Mouse (Mus musculus): ENCODE measurements around the gene Opalin.

Gene Opalin

DNA sequence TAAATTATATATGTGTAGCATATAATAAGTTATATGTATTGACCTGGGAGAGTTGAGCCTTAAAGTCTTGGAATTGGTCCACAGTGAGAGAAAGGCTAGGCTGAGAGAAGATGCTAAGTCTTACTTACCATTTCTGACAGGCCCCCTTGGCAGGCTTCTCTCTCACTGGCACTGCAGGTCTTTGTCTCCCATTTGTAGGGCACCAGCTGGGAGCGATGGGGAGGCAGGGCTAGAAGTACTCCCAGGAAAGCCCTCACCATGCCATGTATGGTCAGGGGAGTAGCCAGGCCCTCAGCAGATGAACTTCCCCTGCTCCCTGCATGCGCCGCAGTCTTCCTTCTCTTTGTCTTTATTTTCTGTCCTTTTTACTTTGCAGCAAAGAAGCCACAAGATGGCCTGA lies at the start of gene Opalin:
Gene Opalin (minus strand): TSS at position 208 of the 400 bp plus-strand sequence.
- no peak for DNase-seq (ENCODE audit: low read depth, low spot score)

DNA sequence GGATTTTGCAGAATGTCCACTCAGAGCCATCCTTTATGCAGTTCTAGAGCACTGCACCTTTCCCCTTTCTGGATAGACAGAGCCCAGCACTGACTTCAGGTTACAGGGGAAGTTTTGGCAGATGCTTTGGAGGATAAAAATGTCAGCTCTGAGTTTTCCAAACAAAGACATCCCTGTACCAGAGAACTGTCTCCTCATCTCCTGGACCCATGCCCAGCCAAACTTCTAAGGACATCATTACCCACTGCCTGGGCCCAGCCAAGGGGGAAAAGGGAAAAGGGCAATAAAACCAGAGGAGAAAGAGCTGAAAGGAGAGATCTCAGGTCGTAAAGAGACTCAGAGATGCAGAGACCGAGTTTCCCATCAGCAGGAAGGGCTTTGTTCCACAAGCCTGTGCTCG lies 46.1 kb upstream of the Opalin start:
- no peak for DNase-seq (ENCODE audit: low read depth, low spot score)

DNA sequence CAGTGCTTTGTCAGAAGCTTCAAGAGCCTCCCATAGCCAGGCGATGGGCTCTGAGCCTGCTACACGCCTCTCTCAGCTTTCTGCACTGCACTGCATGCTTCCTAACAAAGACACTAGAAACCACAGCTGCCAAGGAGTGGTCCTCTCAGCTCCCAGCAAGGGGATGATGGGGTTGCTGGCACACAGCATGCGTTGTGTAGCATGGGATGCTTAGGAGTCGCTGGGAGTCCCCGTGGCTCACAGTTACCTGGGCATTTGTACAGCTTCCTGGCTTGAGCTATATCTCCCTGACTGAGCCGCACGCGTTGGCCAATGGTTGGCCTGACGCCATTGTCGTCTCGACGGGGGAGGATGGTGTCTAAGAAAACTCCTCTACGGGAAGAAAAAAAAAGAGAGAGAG lies 43.0 kb upstream of the Opalin start:
- no peak for DNase-seq (ENCODE audit: low read depth, low spot score)

DNA sequence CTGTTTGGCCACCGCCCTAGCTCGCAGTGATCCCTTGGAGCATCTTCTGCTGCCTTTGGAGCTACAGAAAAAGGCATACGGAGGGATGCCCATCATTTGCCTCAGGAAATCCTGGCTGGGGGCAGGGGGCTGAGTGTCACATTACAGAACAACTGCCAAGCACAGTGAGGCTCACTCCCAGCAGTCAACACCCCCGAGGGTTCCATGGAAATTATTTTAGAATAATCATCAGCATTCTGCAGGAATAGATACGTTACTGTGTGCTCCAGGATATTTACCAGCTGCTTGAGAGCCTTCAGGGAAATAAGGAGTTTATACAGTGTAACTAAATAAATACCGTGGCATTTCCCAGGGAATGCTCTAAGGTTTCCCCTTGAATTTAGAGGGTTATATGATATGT lies 41.4 kb upstream of the Opalin start:
- DNase-seq (ENCODE audit: low read depth, low spot score): no peak

DNA sequence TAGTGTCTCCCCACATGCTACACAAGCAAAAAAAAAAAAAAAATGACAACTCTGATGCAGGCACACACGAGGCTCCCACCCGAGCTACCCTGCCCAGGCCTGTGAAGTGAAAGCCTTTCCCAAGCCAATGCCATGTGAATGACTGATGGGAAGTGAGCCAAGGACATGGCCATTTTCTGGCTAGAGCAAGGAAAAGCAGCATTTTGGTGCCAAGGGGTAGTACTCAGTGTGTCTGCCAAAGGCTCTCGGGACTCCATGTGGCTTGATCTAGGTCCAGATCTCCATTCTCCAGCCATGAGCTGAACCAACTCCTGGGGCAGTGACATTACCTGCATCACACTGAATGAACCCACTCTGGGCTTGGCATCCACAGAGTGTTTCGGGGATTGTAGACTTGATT lies 40.4 kb upstream of the Opalin start:
- no peak for DNase-seq (ENCODE audit: low read depth, low spot score)

DNA sequence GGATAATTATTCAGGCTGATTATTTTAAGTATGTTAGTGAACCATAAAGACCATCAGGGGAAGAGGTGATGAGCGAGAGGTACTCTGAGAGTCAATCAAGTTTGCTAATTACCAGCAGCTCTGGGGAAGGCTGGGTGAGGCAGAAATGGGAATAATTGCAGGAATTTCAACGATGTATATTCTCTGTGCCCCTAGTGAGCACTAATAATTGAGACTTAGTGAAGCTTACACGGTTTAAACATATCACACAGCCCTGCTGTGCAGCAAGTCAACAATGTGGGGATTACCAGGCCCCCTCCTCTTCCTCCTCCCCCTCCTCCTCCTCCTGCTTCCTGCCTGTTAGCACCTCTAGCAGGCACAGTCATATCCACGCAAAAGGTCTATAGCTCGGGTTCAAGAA lies 37.7 kb upstream of the Opalin start:
- DNase-seq (ENCODE audit: low read depth, low spot score): no peak

DNA sequence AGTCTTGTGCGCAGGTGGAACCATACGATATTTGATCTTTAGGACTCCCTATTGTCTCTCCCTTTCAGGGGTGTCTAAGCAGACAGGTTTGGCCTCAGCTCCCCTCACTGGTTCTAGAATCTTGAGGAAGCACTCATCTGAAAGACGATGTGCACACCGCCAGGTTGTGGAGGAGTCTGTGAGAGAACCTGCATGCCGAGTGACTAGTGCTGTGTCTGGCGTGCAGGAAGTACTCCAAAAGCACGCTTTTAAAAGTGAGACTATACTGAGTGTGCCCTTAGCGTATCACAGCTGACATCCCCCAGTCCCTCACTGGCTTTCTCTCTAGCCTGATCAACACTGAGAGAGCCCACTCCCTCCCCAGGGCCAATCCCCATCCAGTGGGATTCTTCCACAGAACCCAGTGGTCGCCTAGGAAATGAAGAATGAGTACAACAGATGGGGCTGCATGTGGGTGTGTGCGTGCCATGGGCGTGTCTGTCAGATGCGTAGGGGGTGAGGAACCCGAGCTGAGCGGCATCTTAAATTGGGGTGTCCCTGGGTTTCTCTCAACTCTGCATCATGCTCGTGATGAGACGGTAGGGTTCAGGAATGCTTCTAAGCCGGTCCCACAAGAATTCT lies 37.1 kb upstream of the Opalin start:
- no peak for DNase-seq (ENCODE audit: low read depth, low spot score)

DNA sequence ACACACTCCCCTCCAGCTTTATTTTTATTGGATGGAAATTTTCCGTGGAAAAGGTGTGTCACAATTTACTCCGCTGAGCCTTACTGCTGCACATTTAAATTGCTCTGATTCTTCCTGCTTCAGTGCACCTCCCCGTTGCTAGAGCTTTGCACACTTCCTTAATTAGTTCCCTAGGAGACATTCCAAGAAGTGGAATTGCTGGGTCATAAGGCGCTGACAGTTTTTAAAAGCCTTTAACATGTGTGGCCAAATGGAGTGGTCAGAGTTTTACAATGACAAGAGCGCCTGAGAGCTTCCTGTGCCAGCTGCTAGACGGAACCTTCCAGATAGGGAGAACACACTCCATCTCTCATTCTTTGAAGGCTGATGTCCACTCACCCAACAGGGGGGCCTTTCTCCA lies 35.7 kb upstream of the Opalin start:
- no peak for DNase-seq (ENCODE audit: low read depth, low spot score)

DNA sequence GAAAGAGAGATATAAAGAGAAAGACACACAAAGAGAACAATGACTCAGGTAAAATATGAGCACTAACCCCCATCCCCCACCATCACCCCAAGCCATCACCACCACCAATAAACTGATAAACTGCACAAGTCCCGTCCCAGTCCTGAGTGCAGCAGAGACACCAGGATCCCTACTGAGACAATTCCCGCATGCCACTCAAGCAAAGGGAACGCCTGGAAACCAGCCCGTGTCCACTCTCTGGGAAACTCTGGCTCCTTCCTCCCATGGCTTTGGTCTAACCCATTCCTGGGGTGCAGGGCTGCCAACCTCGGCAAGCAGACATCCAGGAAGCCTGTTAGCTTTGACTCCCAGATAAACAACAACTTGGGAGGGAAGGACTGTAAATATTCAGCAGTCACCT lies 33.1 kb upstream of the Opalin start:
- DNase-seq (ENCODE audit: low read depth, low spot score): no peak

DNA sequence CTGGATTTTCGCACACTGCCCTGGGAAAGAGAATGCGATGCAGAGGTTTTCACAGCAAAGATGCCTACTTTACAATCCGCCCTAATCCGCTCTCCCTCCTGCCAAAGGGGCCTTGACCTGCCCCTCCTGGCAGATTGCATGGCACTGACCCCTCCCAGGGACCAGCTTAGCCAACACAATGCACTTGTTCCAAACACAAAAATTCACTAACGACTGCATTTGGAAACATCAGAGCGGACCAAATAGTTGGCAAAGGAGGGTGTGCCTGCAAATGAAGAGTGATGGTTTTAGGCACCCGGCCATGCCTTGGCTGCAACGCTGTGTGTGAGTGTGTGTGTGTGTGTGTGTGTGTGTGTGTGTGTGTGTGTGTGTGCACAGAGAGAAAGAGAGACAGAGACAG lies 32.6 kb upstream of the Opalin start:
- DNase-seq (ENCODE audit: low read depth, low spot score): no peak

DNA sequence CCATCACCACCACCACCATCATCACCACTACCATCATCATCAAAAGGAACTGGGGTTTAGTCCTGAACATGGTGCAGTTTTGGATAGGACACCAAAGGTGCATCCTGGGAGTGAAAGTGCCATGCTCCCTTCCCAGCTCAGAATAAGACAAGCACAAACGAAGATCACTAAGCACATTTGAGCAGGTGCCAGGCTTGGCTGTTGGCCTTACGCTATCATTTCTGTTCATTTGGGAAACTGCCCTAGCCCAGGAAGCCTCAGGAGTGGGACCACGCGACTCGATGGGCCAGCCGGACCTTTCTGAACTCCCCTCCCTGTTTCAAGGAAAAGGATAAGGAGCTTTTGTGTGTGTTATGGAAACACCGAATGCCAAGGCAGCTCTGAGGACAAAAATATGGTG lies 31.8 kb upstream of the Opalin start:
- DNase-seq (ENCODE audit: low read depth, low spot score): no peak

DNA sequence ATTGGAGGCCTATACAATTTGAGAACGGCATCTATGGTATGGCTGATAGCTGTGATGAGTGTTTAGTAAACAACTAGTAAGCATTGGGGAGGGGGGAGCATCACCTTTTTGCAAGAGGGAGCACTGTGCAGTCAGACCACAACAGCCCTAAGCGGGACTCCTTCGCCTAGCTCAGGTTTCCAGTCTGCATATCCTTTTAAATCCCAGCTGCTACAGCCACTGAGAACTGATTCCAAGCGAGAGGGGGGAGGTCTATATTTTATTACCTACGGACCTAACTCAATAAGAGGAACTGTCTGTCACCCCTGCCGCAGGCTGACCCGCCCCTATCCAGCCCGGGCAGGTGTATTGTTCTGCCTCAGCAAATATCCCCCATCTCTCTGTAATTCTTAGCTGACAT lies 30.6 kb upstream of the Opalin start:
- no peak for DNase-seq (ENCODE audit: low read depth, low spot score)

DNA sequence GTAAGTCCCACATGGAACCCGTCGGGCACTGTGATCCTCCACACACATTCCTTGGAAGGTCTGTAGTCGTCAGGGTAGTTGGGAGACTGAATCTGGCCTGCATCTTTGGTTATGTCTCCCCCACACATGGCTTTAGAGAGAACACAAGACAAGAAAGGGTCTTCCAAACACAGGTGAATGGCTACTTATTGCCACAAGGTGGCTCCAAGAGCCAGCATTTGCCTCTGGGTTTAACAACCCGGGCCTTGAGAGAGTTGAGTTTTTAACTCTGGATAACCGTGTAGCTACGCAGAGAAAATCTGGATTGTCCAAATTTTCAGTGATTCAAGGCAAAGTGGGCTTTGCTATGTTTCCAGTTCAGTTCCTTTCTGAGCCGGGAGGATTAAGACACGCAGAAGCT lies 28.0 kb upstream of the Opalin start:
- peak; percentile 63 for DNase-seq (ENCODE audit: low read depth, low spot score)

DNA sequence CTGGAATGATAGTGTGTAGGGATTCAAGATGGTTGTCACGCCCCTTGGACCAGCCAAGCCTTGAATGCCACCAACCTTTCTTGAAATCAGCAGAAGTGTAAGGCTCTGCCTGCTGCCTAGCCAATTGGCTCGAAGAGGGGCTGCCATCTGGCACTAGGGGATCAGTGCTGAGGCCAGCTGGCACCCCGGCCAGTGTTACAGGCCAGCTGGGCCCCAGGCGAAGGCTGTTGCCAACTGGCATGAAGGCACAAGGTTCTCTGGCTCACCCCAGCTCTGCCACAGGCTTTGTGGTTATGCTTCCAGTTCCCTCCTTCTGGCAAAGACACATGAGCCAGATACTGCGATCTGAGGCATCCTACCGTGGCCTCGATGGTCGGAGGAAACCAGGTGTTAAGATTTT lies 24.5 kb upstream of the Opalin start:
- no peak for DNase-seq (ENCODE audit: low read depth, low spot score)

DNA sequence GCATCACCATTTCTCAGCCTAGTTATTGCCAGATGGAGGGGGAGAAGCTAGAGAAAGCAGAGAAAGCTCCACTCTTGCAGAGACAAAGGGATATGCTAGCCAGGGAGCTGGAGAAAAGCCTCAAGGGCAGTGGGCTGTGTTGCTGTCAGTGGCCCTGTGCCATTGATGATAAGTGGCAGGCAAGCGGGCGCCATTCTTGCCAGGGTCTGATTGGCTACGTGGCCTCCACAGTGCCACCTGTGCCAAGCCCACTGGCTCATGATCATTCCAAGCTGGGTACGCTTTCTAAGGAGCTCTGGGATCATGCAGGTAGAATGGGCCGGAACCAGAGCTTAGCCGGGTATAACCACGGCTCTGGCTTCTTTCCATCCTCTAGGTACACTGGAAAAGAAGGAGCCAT lies 23.9 kb upstream of the Opalin start:
- no peak for DNase-seq (ENCODE audit: low read depth, low spot score)

DNA sequence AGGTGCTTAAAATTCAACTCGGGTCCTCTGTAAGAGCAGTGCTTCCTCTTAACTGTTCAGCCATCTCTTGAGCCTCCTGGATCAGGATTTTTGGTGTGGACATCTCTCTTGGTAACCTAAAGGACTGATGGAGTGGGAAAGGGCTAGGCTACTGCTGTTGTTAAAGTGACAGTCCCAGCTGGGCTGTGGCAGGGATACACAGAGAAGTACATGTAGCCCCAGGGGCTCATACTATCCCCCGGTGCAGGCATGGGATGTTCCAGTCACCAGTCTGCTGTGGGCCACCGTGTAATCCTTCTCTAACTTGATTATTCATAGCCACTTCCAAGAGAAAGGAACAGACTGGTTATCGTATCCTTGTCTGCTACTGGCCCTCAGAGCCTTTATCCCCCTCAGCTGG lies 20.1 kb upstream of the Opalin start:
- no peak for DNase-seq (ENCODE audit: low read depth, low spot score)

DNA sequence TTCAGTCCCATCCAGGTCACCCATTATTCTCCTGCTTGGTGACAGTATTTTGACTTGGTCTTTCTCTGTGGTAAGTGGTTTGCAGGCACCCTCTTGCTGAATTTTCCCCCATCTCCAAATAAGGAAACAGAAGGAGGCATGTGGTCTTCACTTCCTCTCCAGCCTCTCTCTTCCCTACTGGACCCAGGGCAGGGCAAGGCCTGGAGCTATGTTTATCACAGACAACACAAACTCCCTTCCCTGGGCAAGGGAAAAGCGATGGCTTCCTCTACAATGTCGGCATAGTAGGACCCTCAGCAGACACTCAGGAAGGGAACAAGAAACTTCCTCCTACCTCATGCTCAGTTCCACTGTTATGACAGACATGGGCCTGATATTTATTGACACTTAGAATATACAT lies 15.0 kb upstream of the Opalin start:
- DNase-seq (ENCODE audit: low read depth, low spot score): no peak

DNA sequence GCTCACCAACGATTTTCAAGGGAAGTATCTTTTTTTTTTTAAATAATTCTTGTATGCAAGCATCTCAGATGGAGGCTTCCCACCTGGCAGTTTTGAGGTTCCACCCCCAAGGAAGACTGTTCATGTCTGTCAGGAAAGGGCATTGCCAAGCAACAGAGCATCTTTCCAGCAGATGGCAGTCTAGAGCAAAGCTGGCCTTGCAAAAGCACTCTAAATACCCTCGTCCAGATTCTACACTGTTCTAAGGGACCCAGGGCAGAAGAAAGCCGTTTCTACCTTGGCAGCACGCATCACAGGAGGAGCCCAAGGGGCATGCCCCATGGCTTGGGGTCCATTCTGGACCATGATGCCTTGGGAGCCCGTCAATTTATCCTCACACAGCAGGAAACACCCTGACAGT lies 12.9 kb upstream of the Opalin start:
- DNase-seq (ENCODE audit: low read depth, low spot score): peak; percentile 64

DNA sequence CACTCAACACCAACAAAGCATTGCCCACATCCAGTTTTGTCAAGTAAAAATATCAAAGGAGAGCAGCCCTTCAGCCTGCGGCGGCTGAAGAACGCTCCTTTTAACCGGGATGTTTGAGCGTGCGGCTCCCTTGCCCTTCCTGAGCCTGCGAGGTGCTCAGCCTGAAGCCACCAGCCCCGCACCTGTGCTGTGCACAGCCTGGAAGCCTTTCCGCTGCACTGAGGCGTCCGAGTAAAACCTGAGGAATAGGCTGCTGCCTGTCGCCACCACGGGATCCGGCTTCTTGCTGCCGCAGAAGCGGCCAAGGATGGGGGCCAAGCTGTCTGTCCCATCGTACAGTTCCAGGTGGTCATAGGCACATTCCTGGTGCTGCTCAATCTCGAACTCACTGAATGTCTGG lies 11.6 kb upstream of the Opalin start:
- DNase-seq (ENCODE audit: low read depth, low spot score): no peak

DNA sequence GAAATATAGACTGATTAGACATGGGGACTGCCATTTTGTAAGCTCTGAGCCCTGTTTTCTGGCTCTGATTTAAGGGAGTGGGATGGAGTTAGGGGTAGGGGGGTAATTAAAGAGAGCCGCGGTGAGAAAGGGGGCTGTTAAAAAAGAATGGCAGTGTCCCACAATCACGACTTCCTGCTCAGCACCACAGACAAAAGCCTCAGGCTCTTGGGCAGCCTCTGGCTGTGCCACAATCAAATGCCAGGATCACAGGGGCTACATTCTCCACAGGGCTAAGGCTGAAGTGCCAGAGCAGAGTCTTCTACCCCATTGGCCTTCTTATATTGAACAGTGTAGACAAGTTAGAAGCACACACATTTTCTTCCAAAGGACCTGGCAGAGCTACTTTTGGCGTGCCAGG lies 11.0 kb upstream of the Opalin start:
- DNase-seq (ENCODE audit: low read depth, low spot score): no peak

DNA sequence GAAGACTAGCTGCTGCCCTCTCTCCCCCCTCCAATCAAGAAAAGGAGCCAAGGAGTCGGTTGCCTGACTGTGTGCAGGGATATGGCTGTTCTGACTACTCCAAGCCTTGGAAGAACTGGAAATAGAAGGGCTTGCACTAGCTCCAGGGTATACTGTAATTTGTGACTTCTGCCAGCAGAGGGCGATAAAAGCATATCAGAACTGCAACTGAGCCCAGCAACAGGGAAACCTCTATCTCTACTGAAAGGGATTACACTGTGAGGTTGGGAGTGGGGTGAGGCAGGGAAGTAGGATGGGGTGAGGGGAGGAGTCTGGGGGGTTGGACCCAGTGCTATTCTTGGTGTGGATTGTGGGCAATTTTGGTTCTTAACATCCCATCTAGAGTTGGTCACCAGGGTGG lies 9.8 kb upstream of the Opalin start:
- DNase-seq (ENCODE audit: low read depth, low spot score): peak; percentile 81

DNA sequence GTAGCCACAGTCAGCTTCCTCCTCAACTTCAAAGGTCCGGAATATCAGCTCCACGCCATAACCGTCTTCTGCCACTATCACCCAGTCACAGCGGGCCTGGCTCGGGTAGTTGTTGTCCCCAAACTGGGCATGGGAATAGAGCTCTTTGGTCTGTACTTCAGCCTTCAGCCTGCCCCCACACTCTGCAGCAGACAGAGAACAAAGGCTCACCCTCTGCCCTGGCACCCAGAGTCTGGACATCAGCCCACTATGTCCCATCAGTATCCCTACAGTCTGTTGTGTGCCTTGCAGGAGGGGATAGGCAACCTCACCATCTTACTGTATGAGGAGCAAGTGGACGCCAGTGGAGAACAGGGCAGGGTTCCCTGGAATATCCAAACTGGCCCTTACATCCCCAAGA lies 9.4 kb upstream of the Opalin start:
- no peak for DNase-seq (ENCODE audit: low read depth, low spot score)

DNA sequence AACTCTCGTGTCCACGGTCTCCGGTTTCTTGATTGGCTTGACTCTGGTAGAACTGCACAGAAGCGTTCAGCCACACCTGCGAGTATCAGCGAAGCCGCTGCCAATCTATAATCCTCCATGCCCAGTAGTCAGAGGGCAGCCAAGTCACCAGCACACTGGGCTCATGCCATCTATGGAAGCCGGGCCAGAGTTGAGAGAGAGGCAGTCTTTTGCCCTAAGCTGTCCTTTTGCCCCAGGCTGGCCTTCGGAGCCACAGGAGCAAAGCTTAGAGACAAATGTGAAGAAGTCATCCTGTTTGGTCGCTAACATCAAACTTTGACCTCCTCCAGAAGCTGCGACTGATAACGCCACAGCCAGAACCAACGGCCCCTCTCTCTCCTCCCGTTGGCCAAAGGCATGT lies 6.7 kb upstream of the Opalin start:
- no peak for DNase-seq (ENCODE audit: low read depth, low spot score)

DNA sequence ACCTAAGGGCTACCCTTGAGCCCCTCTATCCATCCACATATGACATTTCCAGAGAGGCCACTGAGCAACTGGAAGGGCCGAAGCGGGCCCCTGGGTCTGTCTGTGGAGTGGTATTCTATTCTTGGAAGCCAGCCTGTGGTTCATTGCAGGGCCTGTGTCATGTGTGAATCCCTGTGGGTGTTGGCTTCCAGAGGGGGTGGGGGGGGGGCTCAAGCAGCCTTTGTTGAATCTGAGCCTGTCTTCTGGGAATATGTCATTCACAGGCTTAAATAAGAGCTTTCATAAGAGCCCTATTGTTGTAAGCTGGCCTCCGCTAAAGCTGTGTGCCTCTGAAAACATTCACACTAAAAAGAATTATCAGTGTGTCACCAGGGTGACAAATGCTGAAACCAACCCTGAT lies 4.7 kb upstream of the Opalin start:
- DNase-seq (ENCODE audit: low read depth, low spot score): no peak
